27 mouse cellular contexts compared by ENCODE assay signal in genomic region chr1:165133858-165134257, GRCm38 (mm10). TPM values are rescaled to one million over a fixed set of nuclear protein-coding genes. Genes with fewer than 3 reads are reported as not detected.
DNase-seq lines count a peak whose midpoint lies in the region; ATAC-seq and TF ChIP-seq lines count a peak whose summit lies in the region.
"Had no signal": no experiment of that assay in that cellular context is flagged by ENCODE, and none has a peak within 500 bp of the region (broad histone marks: within the 10 kb centered on the region; RNA-seq: fewer than 3 reads in every experiment).

No protein-coding gene starts in this region.

- peaks cover 8 to 28% of the 10 kb centered on the region in 2 experiments for H3K4me1 ChIP-seq in CH12.LX (ENCODE audit: control insufficient read depth in 1 of 2, insufficient read depth in 2 of 2)
- H3K4me1 ChIP-seq in bone marrow macrophage, adult 2 months (ENCODE audit: control insufficient read depth, insufficient read depth, low read length) = peaks cover 21% of the 10 kb centered on the region
- H3K4me1 ChIP-seq in forebrain, embryonic 14.5 days (ENCODE audit: control insufficient read depth, insufficient read depth, low read length) = no peaks in the 10 kb centered on the region
- H3K4me1 ChIP-seq: embryonic facial prominence, embryonic 13.5 days; embryonic facial prominence, embryonic 15.5 days; forebrain, embryonic 10.5 days; forebrain, embryonic 13.5 days had no signal

- H3K79me2 ChIP-seq in CH12.LX (replicated peaks; ENCODE audit: control insufficient read depth, extremely low read depth, insufficient read depth, poor library complexity, severe bottlenecking) = no peaks in the 10 kb centered on the region

- H3K9me3 ChIP-seq in CH12.LX (replicated peaks; ENCODE audit: low read length) = no peaks in the 10 kb centered on the region
- H3K9me3 ChIP-seq in forebrain, embryonic 14.5 days (replicated peaks; ENCODE audit: control insufficient read depth, low read length) = no peaks in the 10 kb centered on the region
- H3K9me3 ChIP-seq: embryonic facial prominence, embryonic 13.5 days; embryonic facial prominence, embryonic 15.5 days; forebrain, embryonic 10.5 days; forebrain, embryonic 13.5 days; G1E had no signal

- no peak for TF ChIP-seq EP300 in CH12.LX (IDR thresholded peaks at IDR 0.05; ENCODE audit: low read length)

- dilution Hi-C loops in CH12.LX (cut with MboI; ENCODE audit: extremely low pct_ligation_motif_present, extremely low pct_unique_long_range_greater_than_20kb, low sequenced_read_pairs) = no loop called here

- no peak overlapping the region for H3K9ac ChIP-seq in CH12.LX (ENCODE audit: insufficient read depth, low read depth)
- no peak overlapping the region; the same call in 1 of the 2 replicates for H3K9ac ChIP-seq in forebrain, embryonic 14.5 days (ENCODE audit: low read length)
- H3K9ac ChIP-seq: embryonic facial prominence, embryonic 13.5 days; embryonic facial prominence, embryonic 15.5 days; forebrain, embryonic 13.5 days had no signal

- H3K27ac ChIP-seq in CH12.LX (ENCODE audit: insufficient read depth, low read depth) = no peak overlapping the region
- peak overlapping the region; percentile 13 for H3K27ac ChIP-seq in bone marrow macrophage, adult 2 months (ENCODE audit: insufficient read depth, low read depth, low read length)
- H3K27ac ChIP-seq in forebrain, embryonic 14.5 days (ENCODE audit: low read depth, low read length) = no peak overlapping the region
- H3K27ac ChIP-seq: embryonic facial prominence, embryonic 13.5 days; embryonic facial prominence, embryonic 15.5 days; forebrain, embryonic 10.5 days; forebrain, embryonic 13.5 days had no signal

- no peak for TF ChIP-seq POLR2A in CH12.LX (IDR thresholded peaks at IDR 0.05; ENCODE audit: low read depth, low read length)
- TF ChIP-seq POLR2A in bone marrow macrophage, adult 2 months (IDR thresholded peaks at IDR 0.05; ENCODE audit: borderline replicate concordance, low read depth, low read length) = no peak

- DNase-seq in CH12.LX (ENCODE audit: extremely low read depth) = peak; percentile 23
- DNase-seq in forebrain, embryonic 14.5 days (ENCODE audit: low spot score) = no peak
- DNase-seq in layer of hippocampus, adult 8-10 months (ENCODE audit: low spot score in 2 of 2) = no peak
- DNase-seq in thymus, postnatal 0 days (ENCODE audit: low spot score) = no peak
- DNase-seq: adrenal gland, adult 2 months; adrenal gland, postnatal 10 days; adrenal gland, postnatal 25 days; cerebellum, adult 11-12 months; cerebellum, adult 2 months; cerebellum, adult 9-10 months; cerebellum, postnatal 10 days; cerebellum, postnatal 25 days; embryo, embryonic 11 days had no signal

- TF ChIP-seq RAD21 in CH12.LX (IDR thresholded peaks at IDR 0.05; ENCODE audit: low read depth, low read length) = no peak

- H3K27me3 ChIP-seq in CH12.LX (replicated peaks) = no peaks in the 10 kb centered on the region
- H3K27me3 ChIP-seq in forebrain, embryonic 14.5 days (replicated peaks; ENCODE audit: control insufficient read depth, insufficient read depth, low read length) = no peaks in the 10 kb centered on the region
- H3K27me3 ChIP-seq: embryonic facial prominence, embryonic 13.5 days; embryonic facial prominence, embryonic 15.5 days; forebrain, embryonic 13.5 days had no signal

- no peak overlapping the region for H3K4me2 ChIP-seq in CH12.LX (ENCODE audit: insufficient read depth, low read depth, poor library complexity, severe bottlenecking)
- H3K4me2 ChIP-seq in forebrain, embryonic 14.5 days (ENCODE audit: low read length) = no peak overlapping the region
- H3K4me2 ChIP-seq: embryonic facial prominence, embryonic 13.5 days; embryonic facial prominence, embryonic 15.5 days; forebrain, embryonic 13.5 days had no signal

- 86% methylated on average over 2 of the region's 2 CpGs for WGBS in forebrain, embryonic 14.5 days

- in situ Hi-C loops in CH12.LX (cut with MboI; ENCODE audit: low pct_ligation_motif_present, low pct_unique_long_range_greater_than_20kb, low sequenced_read_pairs) = no loop called here

- H3K36me3 ChIP-seq in CH12.LX (replicated peaks in 1 of 2; ENCODE audit: control insufficient read depth in 1 of 2, insufficient read depth in 1 of 2, low read length in 1 of 2) = no peaks in the 10 kb centered on the region
- no peaks in the 10 kb centered on the region for H3K36me3 ChIP-seq in forebrain, embryonic 14.5 days (ENCODE audit: control insufficient read depth, insufficient read depth, low read length)
- H3K36me3 ChIP-seq: embryonic facial prominence, embryonic 13.5 days; embryonic facial prominence, embryonic 15.5 days; forebrain, embryonic 10.5 days; G1E had no signal

- peak; percentile 64 for ATAC-seq in granulocyte monocyte progenitor cell, adult 5-6 weeks (replicated peaks; ENCODE audit: poor library complexity, severe bottlenecking)
- 0 out of 2 replicates have a peak, but pooled peaks have one; percentile 23 for ATAC-seq in monocyte, adult 5-6 weeks (replicated peaks; ENCODE audit: insufficient number of reproducible peaks, low FRiP score, low TSS enrichment, poor library complexity, severe bottlenecking)
- no peak for ATAC-seq in forebrain, embryonic 14.5 days
- ATAC-seq: forebrain, embryonic 13.5 days; forebrain, embryonic 16.5 days had no signal

- no peak for TF ChIP-seq CTCF in CH12.LX (conservative IDR thresholded peaks at IDR 0.05 in 1 of 2, IDR thresholded peaks at IDR 0.05 in 1 of 2; ENCODE audit: low read depth in 2 of 2, low read length in 2 of 2)
- TF ChIP-seq CTCF in bone marrow macrophage, adult 2 months (IDR thresholded peaks at IDR 0.05; ENCODE audit: low read depth, low read length) = no peak

- no peak overlapping the region for H3K4me3 ChIP-seq in CH12.LX (replicated peaks in 1 of 3; ENCODE audit: low read depth in 2 of 3, low read length in 2 of 3, poor library complexity in 1 of 3)
- H3K4me3 ChIP-seq in bone marrow macrophage, adult 2 months (ENCODE audit: insufficient read depth, low read length) = no peak overlapping the region
- no peak overlapping the region for H3K4me3 ChIP-seq in forebrain, embryonic 14.5 days (ENCODE audit: low read depth, low read length)
- H3K4me3 ChIP-seq: embryonic facial prominence, embryonic 13.5 days; embryonic facial prominence, embryonic 15.5 days; erythroblast, embryonic 14.5 days; forebrain, embryonic 10.5 days; forebrain, embryonic 13.5 days had no signal

TF ChIP-seq in CH12.LX, 34 proteins besides CTCF, POLR2A, EP300 and RAD21:
- TF ChIP-seq CHD2 (IDR thresholded peaks at IDR 0.05; ENCODE audit: low read length) = no peak
- no peak for TF ChIP-seq PAX5 (IDR thresholded peaks at IDR 0.05; ENCODE audit: low read length)
- TF ChIP-seq SMC3 (IDR thresholded peaks at IDR 0.05; ENCODE audit: low read depth, low read length) = no peak
- no peak for TF ChIP-seq USF1 (IDR thresholded peaks at IDR 0.05; ENCODE audit: low read depth, low read length)
- no peak for TF ChIP-seq IRF4 (IDR thresholded peaks at IDR 0.05; ENCODE audit: low read depth, low read length)
- no peak for TF ChIP-seq MEF2A (IDR thresholded peaks at IDR 0.05; ENCODE audit: borderline replicate concordance, low read depth, low read length)
- no peak for TF ChIP-seq MYC (IDR thresholded peaks at IDR 0.05; ENCODE audit: low read depth, low read length)
- TF ChIP-seq HCFC1 (IDR thresholded peaks at IDR 0.05; ENCODE audit: low read depth, low read length) = no peak
- no peak for TF ChIP-seq NELFE (IDR thresholded peaks at IDR 0.05; ENCODE audit: low read depth, low read length)
- TF ChIP-seq NRF1 (IDR thresholded peaks at IDR 0.05; ENCODE audit: low read depth, low read length) = no peak
- TF ChIP-seq GABPA (IDR thresholded peaks at IDR 0.05; ENCODE audit: insufficient replicate concordance, low read depth, low read length) = no peak
- TF ChIP-seq ZMIZ1 (IDR thresholded peaks at IDR 0.05; ENCODE audit: low read depth, low read length) = no peak
- TF ChIP-seq POLR2AphosphoS2 (IDR thresholded peaks at IDR 0.05; ENCODE audit: low read depth, low read length) = no peak

RNA-seq across cellular contexts. Expression of gene Tbx19, which starts 26.7 kb away (rescaled TPM):
- total RNA-seq in CH12.LX (2012; rRNA removed) (0.04 TPM in 1 of 2 replicates, not detected in the other), CH12.LX (2014; rRNA removed) (0.44 TPM in 1 of 2 replicates, not detected in the other)
- 0.52 and 0.66 TPM in 2 replicates for polyA plus RNA-seq in CH12.LX (2012; ENCODE audit: insufficient read length, low read depth)
- polyA plus RNA-seq in bone marrow macrophage, adult 2 months (2012; ENCODE audit: insufficient read depth, insufficient read length, missing spikeins) = not detected in 2 replicates
- not detected in 2 replicates for total RNA-seq in granulocyte monocyte progenitor cell, adult 5-6 weeks (2014; fragmentation: Nextera tagmentation)
- total RNA-seq in granulocyte monocyte progenitor cell, adult 5-6 weeks (2017) = not detected in 2 replicates
- not detected in 3 replicates for total RNA-seq in monocyte, adult 5-6 weeks (2017)
- polyA plus RNA-seq in forebrain, embryonic 14.5 days (2014; fragmentation: Nextera tagmentation; extraction: Ambion mirVana) = 0.07 and 0.13 TPM in 2 replicates
- total RNA-seq in layer of hippocampus, adult 8-10 months (2022) = not detected
- 2.8 and 3.9 TPM in 2 replicates for polyA plus RNA-seq in thymus, postnatal 0 days (2015; fragmentation: Nextera tagmentation; extraction: Ambion mirVana)
- total RNA-seq: adrenal gland, adult 2 months; adrenal gland, postnatal 10 days; adrenal gland, postnatal 4 days; G1E had no signal
- polyA plus RNA-seq: adrenal gland, adult 2 months; C2C12; cerebellum, adult 2 months; embryonic facial prominence, embryonic 11.5 days; embryonic facial prominence, embryonic 13.5 days; embryonic facial prominence, embryonic 15.5 days; forebrain, embryonic 10.5 days; forebrain, embryonic 16.5 days; frontal cortex, adult 2 months; G1E had no signal
